Mouse (Mus musculus) cerebellum, adult 2 months (tissue): ENCODE measurements around the gene 4933415A04Rik.

Experiments used
- CTCF ChIP-seq: fragments of 200-500 bp; IDR thresholded peaks from 2 replicates; pipeline ENCODE4 v1.5.1; 2011; ENCODE audit warnings: low read depth, mild to moderate bottlenecking, control low read depth, low read length, moderate library complexity, borderline replicate concordance; ENCODE audit not compliant: insufficient read depth
- POLR2A ChIP-seq: fragments of 200-500 bp; IDR thresholded peaks from 2 replicates; pipeline ENCODE4 v1.6.1; 2011; ENCODE audit warnings: low read length, control low read depth, borderline replicate concordance; ENCODE audit not compliant: insufficient read depth

DNA sequence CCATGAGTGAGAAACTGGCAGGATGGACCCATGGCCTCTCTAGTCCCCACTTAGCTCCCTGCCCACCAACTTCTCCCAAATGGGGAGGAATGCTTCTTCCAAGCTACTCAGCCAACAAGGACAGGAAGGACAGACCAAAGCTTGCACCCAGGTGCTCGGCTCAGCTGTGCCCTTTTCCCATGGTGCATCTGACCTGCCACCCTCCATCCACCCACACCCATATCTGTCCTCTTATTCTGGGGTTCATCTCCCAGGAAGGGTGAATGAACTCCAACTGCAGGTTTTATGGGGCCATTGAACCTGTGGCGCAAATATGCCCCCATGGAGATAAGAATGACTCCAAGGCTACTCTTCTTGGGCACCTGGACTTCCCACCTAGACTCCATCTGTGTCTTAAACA is 17.4 kb downstream of the 4933415A04Rik start:
- TF ChIP-seq CTCF (no peak), POLR2A (no peak)
